Mouse (Mus musculus) heart, adult 11 months (tissue): ENCODE measurements around the gene Cxcr2.

ENCODE experiments used
- DNase-seq: peaks from one replicate; pipeline ENCODE4 v3.0.0; 2022

Cxcr2 gene

DNA sequence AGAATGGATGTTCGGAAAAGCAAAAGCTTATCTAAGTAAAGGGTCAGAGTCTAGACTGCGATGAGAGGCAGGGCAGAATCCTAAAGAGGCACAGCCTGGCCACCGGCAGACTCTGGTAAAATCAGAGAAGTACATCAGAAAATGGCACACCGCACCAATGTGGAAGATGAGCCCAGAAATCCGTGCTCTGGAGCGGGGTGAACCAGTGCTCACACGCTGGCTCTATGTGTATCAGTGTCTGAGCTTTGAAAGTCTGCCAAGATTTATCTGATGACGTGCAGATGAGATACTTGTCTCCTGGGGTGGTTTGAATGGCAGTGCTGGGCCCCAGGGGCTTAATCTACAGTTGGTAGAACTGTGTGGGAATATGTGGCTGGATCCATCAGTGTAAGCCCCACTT lies 45.3 kb downstream of the Cxcr2 start:
- no peak for DNase-seq

GRCm38 (mm10) chr1:74201048-74201844 lies 47.5 kb downstream of the Cxcr2 start:
- no peak for DNase-seq

- no peak for DNase-seq
Measured at GRCm38 (mm10) chr1:74203457-74203856, 49.7 kb downstream of the Cxcr2 start.

DNA sequence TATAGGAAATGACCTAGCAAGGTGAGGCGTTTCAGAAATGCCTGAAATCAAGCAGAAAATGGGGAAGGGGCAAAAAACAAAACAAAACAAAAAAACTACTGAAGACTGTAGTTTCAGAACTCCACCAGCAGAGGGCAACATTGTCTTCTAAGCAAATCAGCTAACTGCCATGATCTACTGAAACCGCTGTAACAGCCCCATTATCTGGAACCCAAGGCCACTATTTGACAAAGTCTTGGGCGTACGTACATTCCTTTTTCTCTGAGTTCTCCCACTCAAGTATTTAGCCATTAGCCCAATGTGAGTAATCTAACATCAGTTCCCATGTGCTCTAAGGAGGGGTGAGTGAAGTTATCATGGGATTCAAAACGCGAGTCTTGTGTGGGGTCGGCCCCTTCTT lies 52.1 kb downstream of the Cxcr2 start:
- no peak for DNase-seq

DNA sequence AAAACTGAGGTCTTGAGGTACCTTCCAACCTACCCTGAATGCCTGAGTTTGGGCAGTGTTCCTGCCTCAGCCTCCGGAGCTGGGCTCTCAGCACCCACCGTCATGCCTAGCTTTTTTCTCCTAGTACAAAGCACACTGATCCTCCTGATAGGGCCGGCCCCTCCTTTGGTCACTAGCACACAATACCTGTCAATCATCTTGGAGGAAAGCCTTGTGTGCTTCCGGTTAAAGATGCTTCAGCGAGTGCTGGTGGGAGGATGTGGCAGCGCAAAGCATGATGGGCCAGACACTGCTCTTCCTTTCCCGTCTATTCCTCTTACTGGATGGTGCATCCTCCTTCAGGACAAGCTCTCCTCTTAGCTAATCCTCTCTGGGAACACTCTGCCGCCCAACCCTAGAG lies 52.9 kb downstream of the Cxcr2 start:
- DNase-seq, result no peak

- DNase-seq, result no peak
Measured at GRCm38 (mm10) chr1:74207906-74208305, 54.1 kb downstream of the Cxcr2 start.

- no peak for DNase-seq
Measured at GRCm38 (mm10) chr1:74208941-74209340, 55.2 kb downstream of the Cxcr2 start.
